Mouse (Mus musculus): ENCODE results near the gene Tmem59l.

Gene Tmem59l

GRCm38 (mm10) chr8:70506328-70507026 lies 19.3 kb upstream of the Tmem59l start, which contains the start of gene Rex1bd:
Rex1bd (minus strand) TSS chr8:70506752.
- DNase-seq: peak; percentile 97

GRCm38 (mm10) chr8:70505698-70506327 lies 18.7 kb upstream of the Tmem59l start:
- DNase-seq: peak in 1 of 2 experiments; percentile 56

- peak; percentile 82 to 93 for DNase-seq
Measured at GRCm38 (mm10) chr8:70504851-70505250, 17.7 kb upstream of the Tmem59l start.

GRCm38 (mm10) chr8:70504291-70504716 lies 17.1 kb upstream of the Tmem59l start:
- DNase-seq: peak; percentile 58 to 68

- DNase-seq: peak; percentile 83 to 88
Measured at GRCm38 (mm10) chr8:70503062-70503750, 16.0 kb upstream of the Tmem59l start.

- no peak for DNase-seq
Measured at GRCm38 (mm10) chr8:70502540-70502939, 15.4 kb upstream of the Tmem59l start.

GRCm38 (mm10) chr8:70501820-70502529 lies 14.8 kb upstream of the Tmem59l start:
- DNase-seq: peak; percentile 65 to 72

GRCm38 (mm10) chr8:70500386-70501301 lies 13.5 kb upstream of the Tmem59l start:
- DNase-seq: peak; percentile 73 to 86

- no peak for DNase-seq
Measured at GRCm38 (mm10) chr8:70495771-70496062, 8.6 kb upstream of the Tmem59l start.

GRCm38 (mm10) chr8:70495001-70495770 lies 8.0 kb upstream of the Tmem59l start:
- no peak for DNase-seq

- no peak for DNase-seq
Measured at GRCm38 (mm10) chr8:70494416-70494945, 7.3 kb upstream of the Tmem59l start.

GRCm38 (mm10) chr8:70493692-70494415 lies 6.7 kb upstream of the Tmem59l start:
- DNase-seq: no peak

GRCm38 (mm10) chr8:70492664-70493640 lies 5.8 kb upstream of the Tmem59l start, which contains the start of gene Crlf1:
Crlf1 (plus strand) TSS chr8:70493158.
- DNase-seq: peak in 1 of 2 experiments; percentile 36

GRCm38 (mm10) chr8:70490880-70491495 lies 3.8 kb upstream of the Tmem59l start:
- DNase-seq: no peak

GRCm38 (mm10) chr8:70490061-70490879 lies 3.1 kb upstream of the Tmem59l start:
- no peak for DNase-seq

GRCm38 (mm10) chr8:70489576-70489975 lies 2.4 kb upstream of the Tmem59l start:
- DNase-seq: no peak

GRCm38 (mm10) chr8:70488931-70489470 lies 1.8 kb upstream of the Tmem59l start:
- DNase-seq: no peak

Data from cerebellum, postnatal 25 days (tissue).